Mouse (Mus musculus): ENCODE measurements at regions not wholly inside any gene's neighbourhood (a gene's known extent, or its start where the extent isn't known, plus 50 kb on each side); places are given as distances from the start of the nearest gene placed in this dataset.

DNA sequence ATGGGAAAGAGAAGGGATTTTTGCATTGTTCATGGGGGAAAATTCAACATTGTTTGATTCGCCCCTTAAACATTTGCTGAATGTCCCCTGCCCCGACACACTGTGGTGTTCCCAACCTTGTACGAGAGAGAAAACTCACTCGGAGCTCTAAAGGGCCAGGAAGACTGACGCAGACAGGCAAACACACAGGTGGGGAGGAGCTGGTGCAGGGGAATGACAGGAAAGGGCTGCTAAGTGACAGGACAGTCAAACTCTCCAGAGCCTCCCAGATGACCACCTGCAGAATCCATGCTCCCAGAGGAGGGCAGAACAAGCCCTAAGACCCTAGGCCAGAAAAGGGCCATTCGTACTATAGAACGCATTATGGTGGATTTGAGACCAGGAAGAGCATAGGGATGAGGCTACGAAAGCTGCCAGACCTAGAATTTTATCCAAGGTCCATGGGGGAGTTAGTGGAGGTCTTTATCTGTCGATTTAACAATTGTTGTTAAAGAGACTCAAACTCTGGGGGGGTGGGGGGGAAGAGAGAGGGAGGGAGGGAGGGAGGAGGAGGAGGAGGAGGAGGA is 94.6 kb upstream of the Pabpc6 start:
- no peak for DNase-seq (ENCODE audit: low read depth)

DNA sequence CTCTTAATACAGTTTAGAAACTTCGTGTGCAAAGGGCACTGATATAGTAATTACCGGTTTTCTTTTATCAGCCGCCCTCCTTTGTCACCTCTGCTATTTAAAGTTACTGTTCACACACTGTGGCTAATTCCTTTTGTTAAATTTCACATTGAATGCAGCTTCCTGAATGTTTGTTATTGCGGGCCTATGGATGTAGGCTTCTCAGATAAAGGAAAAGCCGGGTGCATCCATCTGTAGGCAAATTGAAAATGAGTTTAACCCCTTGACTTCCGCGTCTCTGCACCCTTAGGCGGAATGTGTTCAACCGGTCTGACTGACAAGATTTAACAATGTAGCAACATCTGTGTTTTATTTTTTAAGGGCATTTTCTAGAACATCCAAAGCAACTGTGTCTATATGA is 93.6 kb upstream of the Pabpc6 start:
- no peak for DNase-seq (ENCODE audit: low read depth)

DNA sequence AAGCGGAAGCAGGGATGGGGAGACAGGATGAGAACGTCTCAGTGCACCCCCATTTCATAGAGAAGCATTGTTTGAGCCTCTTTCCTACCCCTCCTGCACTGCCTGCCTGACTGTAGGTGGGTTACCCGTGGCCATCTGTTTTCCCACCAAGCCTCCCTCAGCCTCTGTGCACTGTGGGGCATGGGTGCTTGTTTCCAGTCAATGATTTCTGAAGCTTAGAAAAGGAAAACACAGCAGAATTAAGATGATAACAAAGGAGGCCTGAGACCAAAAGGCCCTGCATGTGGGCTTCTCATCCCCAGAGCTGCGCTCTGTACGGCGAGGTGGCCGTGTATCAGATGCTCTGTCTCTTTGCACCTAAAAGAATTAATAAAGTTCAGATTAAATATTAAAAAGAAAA is 92.9 kb upstream of the Pabpc6 start:
- DNase-seq (ENCODE audit: low read depth), result no peak

DNA sequence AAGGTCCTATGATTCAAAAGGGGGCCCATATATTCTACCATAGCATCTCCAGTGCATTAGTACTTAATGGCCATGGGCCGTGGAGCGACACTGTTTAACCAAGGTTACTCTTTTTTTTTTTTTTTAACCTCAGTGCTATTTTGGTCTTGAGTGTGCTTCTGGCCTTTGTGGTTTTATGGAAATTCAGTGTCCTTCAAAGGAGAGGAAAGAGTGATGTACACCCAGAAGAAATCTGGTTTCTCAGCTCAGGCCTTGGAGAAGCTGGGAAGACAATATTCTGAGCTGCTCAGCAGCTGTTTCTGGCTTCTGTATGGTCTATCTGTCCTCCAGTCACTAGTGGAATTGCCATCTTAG is 91.2 kb upstream of the Pabpc6 start:
- no peak for DNase-seq (ENCODE audit: low read depth)

DNA sequence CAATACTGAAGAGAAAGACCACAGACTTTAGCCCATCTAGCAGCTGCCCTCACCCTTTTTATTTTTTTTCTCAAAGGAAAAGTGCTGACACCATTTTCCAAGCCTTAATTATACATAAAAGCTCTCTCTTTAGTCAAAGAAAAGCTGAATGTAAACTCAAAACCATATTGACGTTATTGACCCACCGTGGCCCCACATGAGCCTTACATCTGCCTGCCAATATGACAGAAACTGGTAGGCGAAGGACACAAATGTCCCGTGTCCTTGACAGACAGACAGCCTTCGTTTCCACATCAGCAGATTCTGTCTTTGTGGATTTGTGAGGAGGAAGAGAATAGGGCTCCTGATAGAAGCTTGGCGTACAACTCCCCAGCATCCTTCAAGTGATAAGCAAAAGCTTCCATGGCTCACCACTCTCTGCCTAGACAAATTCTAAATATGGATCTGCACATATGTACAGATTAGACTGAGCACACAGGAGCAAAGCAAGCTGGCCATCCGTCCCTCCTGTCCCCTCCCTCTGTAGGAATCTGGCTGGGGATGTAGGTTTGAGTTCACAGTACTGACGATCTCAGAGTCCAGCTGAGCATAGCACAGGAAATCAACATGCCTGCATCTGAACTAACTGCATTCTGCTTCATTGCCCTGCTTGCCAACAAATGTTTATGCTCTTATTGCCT is 90.6 kb upstream of the Pabpc6 start:
- no peak for DNase-seq (ENCODE audit: low read depth)

DNA sequence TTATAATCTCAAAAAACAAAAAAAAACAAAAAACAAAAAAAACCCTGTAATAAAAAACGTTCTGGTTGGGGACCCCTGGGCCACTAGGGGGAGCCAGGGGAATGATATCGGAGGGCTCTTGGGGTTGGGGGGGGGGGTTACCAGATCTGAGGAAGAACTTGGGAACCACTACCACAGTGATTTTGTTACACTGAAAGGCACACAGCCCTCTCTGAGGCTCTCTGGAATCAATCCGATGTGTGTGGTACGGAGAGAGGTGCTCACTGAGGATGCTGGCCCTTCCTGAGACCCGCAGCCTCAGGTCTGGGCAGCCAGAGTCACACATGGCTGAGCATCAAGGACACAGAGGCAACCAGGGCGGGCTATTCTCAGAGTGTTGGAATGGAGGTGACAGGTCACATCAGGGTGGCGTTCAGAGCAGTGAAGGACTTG is 89.9 kb upstream of the Pabpc6 start:
- no peak for DNase-seq (ENCODE audit: low read depth)

DNA sequence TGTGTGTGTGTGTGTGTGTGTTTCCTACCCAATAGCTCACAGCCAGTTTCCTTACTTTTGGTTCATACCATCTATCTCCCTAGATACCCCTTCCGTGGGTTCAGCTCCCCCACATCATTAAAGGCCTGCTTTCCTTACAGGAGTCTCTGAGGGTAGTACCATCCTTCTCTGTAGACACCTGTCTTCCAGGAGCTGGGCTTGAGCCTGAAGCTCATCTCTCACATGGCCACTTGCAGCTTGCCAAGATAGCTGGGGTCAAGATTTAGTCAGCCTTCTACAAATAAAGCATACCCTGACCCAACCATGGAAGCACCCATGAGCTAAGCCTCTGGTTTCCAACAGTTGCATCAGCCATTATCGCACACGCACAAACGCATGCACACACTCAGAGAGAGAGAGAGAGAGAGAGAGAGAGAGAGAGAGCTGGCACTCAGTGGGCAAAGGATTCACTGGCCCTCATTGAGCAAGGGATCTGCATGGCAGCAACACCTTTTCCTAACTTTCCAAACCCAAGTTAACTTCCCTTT is 88.3 kb upstream of the Pabpc6 start:
- no peak for DNase-seq (ENCODE audit: low read depth)

DNA sequence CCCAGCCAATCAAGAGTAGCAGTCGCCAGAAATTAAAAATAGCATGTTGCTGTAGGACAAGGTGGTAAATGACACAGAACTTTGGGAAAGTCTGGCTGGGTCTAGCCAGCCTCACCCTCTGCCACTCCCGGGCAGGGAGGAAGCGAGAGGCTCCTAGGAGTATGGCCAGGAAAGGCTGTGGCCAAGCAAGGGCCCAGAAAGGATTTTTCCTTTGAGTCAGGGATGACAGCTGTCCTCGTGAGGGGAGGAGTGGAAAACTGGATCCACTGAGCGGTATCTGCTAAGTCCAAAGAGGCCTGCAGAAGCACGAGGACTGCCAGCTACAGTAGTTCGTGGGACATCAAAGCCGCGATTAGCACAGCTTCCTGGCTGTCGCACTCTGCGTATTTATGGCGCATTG is 87.2 kb upstream of the Pabpc6 start:
- DNase-seq (ENCODE audit: low read depth), result no peak

DNA sequence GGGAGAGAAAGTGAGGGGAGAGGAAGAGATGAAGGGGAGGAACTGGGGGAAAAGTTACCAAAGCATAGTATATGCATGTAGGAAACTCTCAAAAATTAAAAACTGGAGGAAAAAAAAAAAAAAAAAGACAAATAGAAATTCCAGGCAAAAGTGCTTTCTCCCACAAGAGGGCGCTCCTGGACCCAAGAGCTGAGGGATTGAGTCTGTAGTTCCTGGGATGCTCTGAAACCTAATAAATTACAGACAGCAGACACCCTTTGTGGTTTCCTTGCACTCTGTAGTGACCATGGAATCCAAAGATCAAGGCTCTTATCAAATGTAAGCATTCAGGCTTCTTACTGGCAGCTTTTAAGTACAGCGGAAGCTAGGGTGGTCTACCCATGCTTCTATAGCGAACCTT is 86.7 kb upstream of the Pabpc6 start:
- no peak for DNase-seq (ENCODE audit: low read depth)

DNA sequence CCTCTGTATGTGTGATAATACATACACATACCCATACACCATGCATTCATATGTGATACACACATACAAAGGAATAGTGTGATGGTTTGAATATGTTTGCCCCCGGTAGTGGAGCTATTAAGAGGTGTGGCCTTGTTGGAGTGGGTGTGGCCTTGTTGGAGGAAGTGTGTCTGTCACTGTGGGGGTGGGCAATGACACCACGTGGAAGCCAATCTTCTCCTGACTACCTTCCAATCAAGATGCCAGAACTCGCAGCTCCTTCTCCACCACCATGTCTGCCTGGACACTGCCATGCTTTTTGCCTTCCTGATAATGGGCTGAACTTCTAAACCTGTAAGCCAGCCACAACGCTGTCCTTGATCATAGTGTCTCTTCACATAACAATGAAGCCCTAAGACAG is 86.1 kb upstream of the Pabpc6 start:
- no peak for DNase-seq (ENCODE audit: low read depth)

DNA sequence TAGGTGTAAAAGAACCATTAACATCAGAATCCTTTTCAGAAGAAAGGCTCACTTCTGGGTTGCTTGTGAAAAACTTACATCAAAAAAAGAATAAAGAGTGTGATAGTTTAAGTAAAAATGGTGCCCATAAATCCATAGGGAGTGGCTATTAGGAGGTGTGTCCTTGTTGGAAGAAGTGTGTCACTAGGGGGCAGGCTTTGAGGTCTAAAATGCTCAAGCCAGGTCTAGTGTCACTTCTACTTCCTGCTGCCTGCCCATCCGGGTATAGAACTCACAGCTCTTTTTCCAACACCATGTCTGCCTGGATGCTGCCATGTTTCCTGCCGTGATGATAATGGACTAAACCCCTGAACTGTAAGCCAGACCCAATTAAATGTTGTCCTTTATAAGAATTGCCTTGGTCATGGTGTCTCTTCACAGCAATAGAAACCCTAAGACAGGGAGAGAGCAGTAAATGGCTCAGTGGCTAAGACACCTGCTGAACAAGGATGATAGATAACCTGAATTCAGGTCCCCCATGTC is 85.4 kb upstream of the Pabpc6 start:
- DNase-seq (ENCODE audit: low read depth), result no peak

DNA sequence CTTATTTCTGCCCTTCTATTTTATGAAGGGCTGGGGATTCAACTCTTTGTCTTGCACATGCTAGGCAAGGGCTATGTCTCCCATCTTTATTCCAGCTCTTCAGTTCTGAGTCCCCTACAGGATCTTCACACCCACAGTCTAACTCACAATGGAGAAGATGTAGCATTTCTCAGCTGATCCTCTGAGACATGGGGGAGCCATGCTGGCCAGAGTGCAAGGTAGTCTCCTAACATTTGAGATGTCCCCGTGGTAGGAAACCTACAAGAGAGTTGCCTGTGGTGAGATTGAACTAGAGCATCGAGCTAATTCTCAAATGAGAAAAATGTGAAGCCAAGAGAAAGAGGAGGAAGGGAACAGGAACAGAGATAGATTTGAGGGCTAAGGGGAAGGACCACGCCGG is 83.3 kb upstream of the Pabpc6 start:
- DNase-seq (ENCODE audit: low read depth), result no peak

DNA sequence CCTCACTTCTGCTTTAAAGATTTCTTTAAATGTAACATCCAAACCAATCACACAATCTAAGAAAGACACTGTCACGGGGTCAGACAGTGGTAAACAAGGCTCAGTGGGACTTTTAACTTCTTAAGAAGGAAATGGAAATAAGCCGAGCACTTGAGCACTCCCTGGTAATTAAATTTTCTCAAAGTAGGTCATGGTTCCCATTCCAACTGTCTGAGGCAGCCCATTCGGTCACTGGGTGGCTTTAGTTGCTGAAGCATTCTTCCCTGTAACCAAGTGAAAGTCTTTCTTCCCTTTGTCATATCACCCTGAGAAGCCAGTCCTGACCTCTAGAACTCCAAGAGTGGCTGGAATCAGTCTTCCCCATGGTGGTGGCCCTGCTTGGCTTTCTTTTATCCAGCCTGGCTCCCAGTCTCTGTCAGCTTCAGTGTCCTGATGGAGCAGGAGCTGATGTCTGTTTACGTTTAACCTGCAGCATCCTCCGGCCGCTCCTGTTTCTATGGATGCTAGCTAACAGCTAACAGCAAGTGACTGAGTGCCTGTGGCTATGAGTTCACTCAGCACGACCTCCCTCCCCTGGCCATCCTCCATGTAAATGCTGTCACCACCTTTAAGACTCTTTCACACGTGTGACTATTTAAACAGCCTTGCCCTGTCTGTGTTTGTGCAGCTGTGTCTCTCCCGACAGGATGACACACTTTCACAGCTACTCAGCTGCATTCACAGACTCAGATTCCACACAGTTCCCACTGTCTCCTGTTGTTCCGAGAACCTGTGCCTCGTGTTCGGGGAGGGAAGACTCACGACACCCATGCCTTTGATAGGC is 82.0 kb upstream of the Pabpc6 start:
- DNase-seq (ENCODE audit: low read depth), result no peak

DNA sequence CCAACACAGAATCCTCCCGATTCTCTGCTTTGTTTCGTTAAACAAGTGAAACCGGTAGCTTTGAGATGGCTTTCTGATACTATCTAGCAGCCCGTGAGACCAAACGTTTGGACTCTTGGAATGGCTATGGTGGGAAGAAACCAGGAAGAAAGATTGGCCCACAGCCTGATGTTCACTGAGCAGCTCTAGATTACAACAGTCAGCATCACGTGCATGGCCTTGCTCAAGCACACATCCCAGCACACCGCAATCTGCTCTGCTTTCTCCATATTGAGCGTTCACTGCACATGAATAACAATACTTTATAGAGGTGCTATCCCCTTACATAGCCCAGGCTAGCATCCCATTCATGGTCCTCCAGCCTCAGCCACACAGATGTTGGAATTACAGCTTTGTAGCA is 80.5 kb upstream of the Pabpc6 start:
- DNase-seq (ENCODE audit: low read depth), result no peak

DNA sequence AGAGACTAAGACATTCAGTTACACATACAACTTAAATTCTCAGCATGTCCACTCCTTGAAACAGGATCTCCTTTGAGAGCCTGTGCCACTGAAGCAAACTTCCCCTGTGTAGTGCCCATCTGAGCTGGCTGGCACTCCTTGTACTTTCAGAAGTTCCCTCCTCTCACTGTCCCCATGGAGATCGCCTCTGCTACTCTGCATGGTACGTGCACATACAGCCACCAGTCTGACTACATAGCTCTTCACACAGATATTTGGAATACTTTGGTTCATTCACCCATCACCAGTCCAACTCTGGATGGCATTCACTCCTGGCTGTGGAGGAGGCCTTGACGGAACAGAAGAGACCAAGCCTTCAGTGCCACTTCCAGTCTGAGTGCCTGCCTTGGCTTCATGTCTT is 79.8 kb upstream of the Pabpc6 start:
- DNase-seq (ENCODE audit: low read depth), result no peak

DNA sequence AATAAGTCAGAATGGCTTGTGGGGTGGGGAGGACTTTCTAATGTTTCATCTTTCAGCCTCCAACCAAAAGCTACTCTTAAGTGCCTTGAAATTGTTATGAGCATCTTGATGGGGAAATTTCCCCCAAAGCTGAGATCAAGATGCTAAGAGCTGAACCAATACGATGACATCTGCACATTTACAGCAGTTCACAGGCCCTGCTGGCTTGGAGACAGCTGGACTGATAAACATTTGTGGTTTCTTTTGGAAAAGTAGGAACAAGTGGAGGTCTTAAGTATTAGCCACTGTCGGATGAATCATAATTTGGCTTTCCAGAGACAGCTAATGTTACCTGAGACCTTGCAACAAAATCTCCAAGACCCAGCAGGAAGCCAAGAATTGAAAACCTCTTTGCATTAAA is 78.4 kb upstream of the Pabpc6 start:
- DNase-seq (ENCODE audit: low read depth), result no peak

DNA sequence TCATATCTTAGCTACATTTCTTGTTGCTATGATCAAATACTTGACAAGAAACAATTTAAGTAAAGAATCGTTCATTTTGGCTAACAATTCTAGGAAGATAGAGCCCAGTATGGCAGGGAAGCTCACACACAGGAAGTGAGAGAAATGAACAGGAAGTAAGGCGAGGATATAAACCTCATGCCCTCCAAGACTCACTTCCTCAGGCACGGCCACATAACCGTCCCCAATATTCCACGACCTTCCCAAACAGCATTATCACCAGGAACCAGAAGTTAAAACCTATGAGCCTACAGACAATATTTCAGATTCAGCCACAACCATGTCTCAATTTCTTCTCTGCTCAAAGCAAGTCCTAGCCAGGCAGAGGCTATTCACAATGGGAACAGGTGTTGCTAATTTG is 73.8 kb upstream of the Pabpc6 start:
- DNase-seq (ENCODE audit: low read depth), result no peak

DNA sequence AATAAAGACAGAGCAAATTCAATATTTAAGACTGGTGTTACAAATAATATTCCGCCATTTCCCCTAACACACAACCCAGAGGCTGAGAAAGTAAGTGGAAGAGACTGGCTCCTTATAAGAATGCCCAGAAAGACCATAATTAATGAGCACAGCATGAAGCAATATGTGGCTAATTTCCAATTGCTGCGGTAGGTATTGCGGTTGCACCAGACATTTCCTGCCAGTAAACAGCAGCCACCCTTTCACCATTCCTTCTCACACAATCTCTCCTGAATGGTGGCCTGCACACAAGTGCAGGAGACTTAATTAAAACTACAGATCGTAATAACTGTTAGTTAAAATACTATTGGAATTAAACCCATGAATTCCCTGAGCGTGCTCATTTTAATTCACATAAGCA is 71.8 kb upstream of the Pabpc6 start:
- DNase-seq (ENCODE audit: low read depth), result no peak

DNA sequence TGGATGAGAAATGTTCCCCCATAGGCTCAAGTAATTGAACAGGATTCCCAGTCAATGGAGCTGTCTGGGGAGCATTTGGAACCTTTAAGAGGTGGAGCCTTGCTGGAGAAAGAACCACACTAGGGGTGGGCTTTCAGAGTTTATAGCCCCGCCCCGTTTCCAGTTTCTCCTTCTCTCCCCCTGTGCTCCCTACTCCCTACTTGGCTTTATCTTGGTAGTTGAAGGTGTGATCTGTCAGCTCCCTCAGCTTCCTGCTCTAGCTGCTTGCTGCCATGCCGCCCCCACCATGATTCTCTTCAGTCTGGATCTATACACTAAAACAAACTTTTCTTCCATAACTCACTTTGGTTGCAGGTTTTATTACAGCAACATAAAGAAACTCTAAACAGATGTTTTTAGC is 59.5 kb upstream of the Pabpc6 start:
- no peak for DNase-seq (ENCODE audit: low read depth)

DNA sequence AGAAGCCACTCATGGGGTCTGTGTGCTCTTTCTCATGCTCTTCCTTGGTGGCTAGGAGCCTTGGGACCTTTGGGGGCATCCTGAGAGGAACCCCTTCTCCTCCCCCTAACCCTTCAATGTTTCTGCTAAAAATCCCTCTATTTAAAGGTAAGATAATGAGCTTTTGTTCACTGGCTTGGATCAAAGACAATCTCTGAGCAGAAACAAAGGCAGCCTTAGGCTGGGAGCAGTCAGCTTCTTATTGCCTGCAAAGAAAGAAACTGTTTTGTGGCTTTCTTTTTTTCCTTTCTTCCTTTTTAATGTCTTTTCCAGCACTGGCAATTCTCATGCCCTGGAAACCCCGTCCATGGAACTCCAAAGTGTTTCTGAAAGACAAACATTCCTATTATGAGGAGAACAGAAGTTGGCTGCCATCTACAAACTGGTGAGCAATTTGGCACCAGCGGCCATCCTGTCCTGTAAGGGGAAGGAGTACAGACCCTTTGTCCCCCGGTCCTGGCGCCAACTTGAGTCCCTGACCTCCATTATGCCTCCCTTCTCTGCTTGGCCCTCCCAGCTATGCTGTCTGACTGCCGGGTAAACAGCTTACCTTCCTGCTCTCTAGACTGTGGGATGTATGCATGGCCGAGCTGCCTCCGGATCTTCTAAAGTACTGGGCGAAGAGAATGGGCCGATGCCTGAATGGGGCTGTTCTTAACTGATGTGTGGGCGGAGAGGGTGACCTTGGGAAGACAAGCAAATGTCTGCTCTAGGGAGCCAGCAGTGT is 56.4 kb upstream of the Pabpc6 start:
- DNase-seq (ENCODE audit: low read depth), result no peak

DNA sequence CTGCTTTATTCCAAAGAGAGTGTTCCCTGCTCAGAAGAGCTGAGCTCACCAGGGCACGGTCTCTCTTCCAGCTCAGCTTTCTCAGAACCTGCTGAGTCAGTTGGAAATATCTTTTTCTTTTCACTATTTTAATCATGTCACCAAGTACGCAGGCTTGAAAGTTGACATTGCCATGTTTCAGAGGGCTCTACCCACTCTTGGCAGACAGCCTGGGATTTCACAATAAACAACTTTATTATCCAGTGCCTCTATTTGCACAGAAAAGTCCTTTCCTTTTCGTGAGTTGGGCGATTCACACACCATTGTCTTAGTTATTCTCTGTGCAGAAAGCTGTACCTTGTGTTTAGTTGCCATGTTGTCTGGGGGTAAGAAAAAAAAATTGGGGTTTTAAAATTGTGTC is 54.0 kb upstream of the Pabpc6 start:
- DNase-seq (ENCODE audit: low read depth), result no peak

DNA sequence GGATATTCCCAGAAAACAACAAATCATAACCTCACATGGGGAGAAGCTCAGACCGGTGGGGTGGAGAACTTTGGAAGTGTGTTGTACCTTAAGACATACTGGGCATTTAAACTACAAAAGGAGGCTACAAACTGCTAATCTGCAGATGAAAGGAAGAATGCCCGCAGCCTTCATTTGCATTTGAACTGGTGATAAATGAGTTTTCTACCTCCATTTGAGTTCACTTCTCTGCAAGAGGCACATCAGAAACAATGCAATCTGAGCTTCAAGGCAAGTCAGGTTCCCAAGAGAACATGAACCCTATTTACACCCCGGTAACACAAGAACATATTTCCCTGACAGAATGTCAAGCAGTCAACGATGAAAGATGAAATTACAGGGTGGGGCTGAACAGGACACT is 53.2 kb upstream of the Pabpc6 start:
- DNase-seq (ENCODE audit: low read depth), result no peak
